Mouse (Mus musculus) ovary, postnatal 10 days (tissue): Measurements from ENCODE around the gene Btbd2.
A peak's percentile ranks its signal among the peaks of the same experiment; 100 is the strongest.

Experiments used
- DNase-seq: peaks from one replicate; pipeline ENCODE4 v3.0.0; 2022; ENCODE audit warnings: low spot score

Btbd2 gene

GRCm38 (mm10) chr10:80656863-80657623, at the start of gene Btbd2:
Gene Btbd2 (minus strand): TSS chr10:80657071.
- no peak for DNase-seq

DNA sequence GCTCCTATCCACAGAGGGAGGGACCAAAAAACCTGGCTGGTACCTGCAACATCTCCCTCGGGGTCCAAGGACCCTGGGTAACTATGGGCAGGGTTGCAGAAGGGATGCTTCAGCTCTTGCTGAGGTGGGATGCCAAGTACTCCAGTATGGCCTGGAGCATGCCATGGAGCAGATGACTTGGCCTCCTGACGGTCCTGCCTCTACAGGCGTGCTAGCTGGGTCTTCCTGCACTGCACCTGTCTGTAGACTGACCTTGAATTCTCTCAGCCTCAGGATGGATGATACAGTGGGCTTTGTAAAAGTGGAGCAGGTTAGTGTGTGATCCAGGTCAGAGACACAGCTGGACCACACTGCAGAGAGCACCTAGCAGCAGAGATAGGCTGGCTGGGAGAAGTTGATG, 48.6 kb upstream of the Btbd2 start:
- no peak for DNase-seq

GRCm38 (mm10) chr10:80705033-80705432, 48.2 kb upstream of the Btbd2 start:
- DNase-seq = no peak

- no peak for DNase-seq
Observed at GRCm38 (mm10) chr10:80704418-80704817, 47.5 kb upstream of the Btbd2 start.

GRCm38 (mm10) chr10:80703643-80704042, 46.8 kb upstream of the Btbd2 start:
- no peak for DNase-seq

DNA sequence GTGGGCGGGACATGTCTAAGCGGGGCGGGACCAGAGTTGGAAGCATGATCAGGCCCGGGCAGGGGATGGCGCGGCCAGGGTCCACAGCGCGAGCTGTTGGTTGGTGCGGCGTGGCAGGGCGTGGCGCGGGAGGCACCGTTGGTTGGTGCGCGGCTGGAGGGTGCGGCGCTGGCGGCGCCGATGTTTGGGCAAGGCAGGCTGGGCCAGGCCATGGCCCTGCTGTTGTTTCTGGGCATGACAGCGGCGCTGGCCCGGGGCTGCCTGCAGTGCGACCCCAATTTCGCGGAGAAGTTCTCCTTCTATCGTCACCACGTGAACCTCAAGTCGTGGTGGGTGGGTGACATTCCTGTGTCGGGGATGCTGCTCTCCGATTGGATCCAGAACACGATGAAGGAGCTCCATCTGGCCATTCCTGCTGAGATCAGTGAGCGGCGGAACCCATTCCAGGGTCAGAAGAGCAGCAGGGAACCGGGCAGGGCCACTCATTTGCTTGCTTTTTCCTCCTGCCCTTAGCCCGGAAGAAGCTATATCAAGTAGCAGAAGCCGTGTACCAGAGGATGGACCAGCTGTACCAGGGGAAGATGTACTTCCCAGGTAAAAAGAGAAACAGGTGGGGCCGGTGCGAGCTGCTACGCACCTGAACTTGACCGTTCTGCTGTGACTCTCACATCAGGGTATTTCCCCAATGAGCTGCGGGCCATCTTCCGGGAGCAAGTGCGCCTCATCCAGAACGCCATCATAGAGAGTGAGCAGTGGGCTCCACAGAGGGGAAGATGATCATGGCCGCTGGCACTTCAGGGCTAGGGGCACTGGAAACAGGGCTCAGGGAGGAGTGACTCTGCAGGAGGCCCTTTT, 45.9 kb upstream of the Btbd2 start:
- DNase-seq = peak; percentile 86

DNA sequence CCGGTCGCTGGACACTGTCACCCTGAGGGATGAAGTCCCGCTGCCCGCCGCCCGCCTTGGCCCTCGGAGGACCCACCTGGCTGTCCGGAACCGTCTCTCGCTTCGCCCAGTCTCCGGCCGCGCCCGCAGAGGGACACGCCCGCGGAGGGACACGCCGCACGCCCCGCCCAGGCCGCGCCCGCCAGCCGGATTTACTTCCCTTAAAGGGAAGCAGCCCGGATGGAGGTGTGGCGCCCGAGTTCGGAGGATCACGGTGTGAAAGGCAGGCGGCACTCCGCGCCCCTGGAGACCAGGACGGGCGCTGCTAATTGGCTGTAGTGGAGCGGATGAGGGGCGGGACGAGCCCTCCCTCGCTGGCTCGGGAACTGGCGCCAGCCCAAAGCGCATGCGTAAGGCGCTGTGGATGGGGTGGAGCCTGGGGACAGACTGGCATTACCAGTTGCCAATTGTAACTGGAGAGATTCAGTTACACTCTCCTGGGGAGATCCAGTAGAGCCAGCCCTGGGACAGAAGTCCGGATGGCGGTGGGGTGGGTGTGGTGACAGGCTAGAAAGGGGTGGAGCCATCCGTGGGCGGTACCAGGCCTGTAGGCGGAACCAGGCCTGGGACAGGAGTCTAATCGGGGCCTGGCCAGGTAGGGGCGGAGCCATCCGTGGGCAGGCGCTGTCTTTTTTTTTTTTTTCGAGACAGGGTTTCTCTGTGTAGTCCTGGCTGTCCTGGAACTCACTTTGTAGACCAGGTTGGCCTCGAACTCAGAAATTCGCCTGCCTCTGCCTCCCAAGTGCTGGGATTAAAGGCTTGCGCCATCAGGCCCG, 45.1 kb upstream of the Btbd2 start, which contains the start of the genes Mob3a and Izumo4:
Gene Mob3a, minus strand, starts transcription at position 257 of the 815 bp plus-strand sequence.
Gene Izumo4, plus strand, starts transcription at position 464 of the 815 bp plus-strand sequence.
- peak; percentile 91 for DNase-seq

DNA sequence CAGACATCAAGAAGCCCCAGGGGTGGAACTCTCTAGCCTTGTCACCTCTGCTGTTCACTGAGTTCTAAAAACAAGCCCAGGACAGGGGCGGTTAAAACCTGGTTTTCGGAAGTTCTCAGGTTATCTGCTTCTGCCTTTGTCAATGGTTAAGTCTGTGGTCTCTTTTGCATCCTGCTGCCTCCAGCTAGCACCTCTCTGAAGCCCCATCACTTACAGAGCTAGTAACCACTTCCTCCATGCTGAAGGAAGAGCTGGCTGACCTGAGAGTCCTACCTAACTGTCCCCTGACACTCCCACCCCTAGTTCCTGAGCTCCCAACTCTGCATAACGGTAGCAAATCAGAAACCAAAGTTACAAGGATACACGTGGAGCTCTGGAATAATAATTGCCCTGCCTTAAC, 43.9 kb upstream of the Btbd2 start:
- no peak for DNase-seq

- no peak for DNase-seq
Observed at GRCm38 (mm10) chr10:80700038-80700504, 43.2 kb upstream of the Btbd2 start.

DNA sequence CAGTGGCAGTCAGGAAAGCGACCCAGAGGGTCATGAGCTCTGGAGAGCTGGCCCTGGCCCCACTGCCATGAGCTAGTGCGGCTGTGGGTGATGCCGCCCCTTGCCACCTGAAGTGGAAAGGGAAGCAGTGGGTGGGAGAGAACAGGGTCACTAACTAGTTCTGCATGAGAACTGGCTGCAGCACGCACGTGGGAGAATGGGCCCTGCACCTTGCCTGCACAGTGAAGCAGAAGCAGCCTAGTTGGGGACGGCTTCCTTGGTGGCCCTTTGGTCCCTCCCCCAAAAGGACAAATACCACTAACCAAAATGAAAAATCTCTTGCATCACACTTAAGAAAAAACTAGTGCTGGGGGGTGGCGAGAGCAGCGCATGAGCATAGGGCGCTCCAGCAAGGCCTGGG, 41.7 kb upstream of the Btbd2 start:
- DNase-seq = no peak

DNA sequence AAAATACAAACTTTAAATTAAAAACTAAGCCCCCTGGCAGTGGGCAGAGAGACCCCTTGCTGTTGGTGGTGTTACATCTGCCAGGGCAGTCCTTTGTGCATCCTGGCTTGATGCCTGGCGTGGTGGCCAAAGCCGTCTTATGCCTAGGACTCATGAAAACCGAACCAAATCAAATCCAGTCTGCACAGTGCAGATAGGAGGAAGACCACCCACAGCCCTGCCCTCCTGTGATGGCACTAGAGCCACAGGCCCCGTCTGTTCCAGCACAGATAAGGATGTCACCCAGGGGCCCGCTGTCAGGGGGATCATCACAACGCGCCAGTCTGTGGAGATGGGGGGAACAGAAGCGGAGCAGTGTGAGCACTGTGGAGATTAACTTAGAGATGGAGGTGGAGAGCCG, 40.9 kb upstream of the Btbd2 start:
- DNase-seq = no peak

DNA sequence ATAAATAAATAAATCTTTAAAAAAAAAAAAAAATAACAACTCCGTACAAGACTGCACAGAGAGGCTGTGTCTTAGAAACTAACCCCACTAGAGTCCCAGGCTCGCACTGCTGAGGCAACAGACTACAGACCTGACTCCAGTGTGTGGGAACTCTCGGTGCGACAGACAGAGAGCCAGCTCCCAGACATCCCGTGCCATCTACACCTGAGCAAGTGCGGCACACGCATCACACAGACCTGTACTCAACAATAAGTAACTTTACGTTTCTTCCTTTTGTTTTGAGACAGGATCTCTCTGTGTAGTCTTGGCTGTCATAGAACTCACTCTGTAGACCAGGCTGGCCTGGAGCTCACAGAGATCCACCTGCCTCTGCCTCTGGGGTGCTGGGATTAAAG, 40.5 kb upstream of the Btbd2 start:
- no peak for DNase-seq

GRCm38 (mm10) chr10:80696502-80697392, 39.9 kb upstream of the Btbd2 start:
- DNase-seq = no peak

DNA sequence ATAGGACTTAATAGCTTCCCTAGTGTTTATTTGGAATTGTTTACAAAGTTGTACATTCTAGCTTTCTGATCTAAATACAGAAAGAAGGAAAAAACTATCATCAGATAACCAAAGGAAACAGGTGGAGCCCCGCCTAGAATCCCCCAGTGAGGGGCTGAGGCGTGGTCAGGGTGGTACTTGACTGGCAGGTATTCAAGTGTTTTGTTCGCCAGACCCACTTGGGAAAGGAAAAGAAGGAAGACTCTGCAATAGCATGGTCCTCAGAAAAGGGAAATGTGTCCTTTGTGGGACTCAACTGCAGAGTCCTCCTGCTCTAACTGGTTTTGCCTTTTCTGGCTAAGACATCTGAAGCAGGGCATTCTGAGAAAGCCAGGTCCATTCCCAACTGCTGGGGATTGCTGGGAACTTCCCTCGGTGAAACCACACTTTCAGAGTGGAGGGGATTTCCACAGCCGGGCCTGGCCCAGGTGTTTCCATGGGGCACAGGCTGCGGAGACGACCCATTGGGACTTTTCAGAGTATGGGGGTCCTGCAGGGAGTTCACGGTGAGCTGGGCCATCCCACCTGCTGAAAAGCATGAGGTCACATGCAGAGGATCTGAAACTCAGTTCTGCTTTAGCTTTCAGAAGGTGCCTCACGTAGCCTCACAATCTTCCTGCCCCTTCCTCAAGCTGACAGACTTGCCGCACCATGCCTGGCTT, 39.1 kb upstream of the Btbd2 start:
- no peak for DNase-seq

- DNase-seq = no peak
Observed at GRCm38 (mm10) chr10:80695186-80695585, 38.3 kb upstream of the Btbd2 start.

DNA sequence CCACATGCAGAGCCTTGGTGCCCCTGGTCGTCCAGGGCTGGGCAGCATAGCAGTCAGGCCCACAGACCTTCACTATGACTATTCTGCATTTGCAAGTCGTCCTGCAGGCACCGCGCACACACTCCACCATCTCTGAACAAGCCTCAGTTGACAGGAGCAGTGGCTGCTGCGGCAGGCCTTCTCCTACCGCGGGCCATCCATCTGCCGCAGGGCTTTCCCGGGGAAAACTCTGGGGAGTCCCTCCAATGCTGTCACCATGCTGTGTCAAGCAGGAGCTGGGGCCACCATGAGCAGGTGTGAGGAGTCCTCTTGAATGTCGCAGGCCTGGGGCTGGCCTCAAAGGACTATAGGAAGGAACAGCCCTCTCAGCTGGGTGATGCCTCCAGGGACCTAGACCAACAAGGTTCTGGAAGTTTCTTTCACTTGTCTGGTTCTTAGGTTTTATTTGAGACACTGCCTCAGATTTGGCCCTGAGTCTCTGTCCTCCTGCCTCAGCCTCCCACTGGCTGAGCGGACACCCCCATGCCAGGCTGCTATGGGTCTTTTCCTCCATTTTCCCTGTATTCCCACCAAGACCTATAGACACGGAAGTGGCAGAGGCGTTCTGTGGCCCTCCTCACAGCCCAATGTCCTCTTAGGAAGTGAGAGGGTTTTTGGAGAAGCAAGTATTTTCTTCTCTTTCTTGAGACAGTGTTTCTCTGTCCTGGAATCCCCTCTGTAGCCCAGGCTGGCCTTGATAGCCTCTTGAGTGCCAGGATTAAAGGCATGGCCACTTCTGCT, 37.5 kb upstream of the Btbd2 start:
- DNase-seq = no peak

DNA sequence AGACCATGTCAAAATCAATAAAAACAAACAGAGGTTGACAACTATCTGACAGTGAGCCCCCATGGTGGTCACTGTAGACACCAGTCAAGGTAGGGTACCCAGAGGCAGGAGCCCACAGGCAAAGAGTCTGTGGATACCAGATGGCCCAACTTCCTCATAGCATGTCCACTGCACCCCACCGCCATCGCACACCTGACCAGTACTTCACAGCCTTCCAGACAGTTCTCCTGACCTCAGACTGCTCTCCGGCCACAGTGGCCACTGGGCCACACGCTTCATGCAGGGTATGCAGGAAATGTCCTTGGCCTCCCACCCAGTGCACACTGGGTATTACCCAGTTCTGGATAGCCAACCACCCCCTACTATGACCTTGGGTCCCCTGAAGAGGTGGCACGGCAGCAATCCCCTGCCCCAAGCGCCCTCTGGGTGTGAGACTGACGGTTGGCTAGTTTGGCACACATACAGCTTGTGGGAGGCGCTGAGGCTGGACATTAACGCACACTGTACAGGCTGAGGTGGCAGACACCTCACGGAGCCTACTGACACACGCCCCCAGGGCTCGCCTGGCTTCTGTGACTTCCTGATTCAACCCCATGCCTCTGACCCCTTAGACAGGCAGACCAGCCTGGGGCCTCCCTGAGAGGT, 36.7 kb upstream of the Btbd2 start:
- DNase-seq = no peak

- no peak for DNase-seq
Observed at GRCm38 (mm10) chr10:80692249-80693165, 35.6 kb upstream of the Btbd2 start.
